Mouse (Mus musculus) limb, embryonic 15.5 days (tissue): ENCODE measurements around the gene Kif21b. TPM values are rescaled to one million over a fixed set of nuclear protein-coding genes. Genes with fewer than 3 reads are reported as not detected.

Experiments
- ATAC-seq: fragments of 200-750 bp; cut with Nextera tagmentation; 2 replicates; pipeline ENCODE4 v1.8.0; 2017; ENCODE audit warnings: low read depth, moderate TSS enrichment; ENCODE audit not compliant: insufficient number of reproducible peaks, low FRiP score, low TSS enrichment
- H3K27ac ChIP-seq: fragments of 300-500 bp; sonication (generic); 2 replicates; pipeline ENCODE4 v1.5.1; 2015; ENCODE audit warnings: moderate library complexity, mild to moderate bottlenecking, inconsistent platforms
- H3K27me3 ChIP-seq: fragments of 300-500 bp; sonication (generic); 2 replicates; pipeline ENCODE4 v1.6.1; 2015; ENCODE audit warnings: inconsistent platforms
- H3K36me3 ChIP-seq: fragments of 300-500 bp; sonication (generic); 2 replicates; pipeline ENCODE4 v1.6.1; 2015; ENCODE audit warnings: inconsistent platforms
- H3K4me1 ChIP-seq: fragments of 300-500 bp; sonication (generic); 2 replicates; pipeline ENCODE4 v1.6.1; 2015; ENCODE audit warnings: inconsistent platforms
- H3K4me2 ChIP-seq: fragments of 300-500 bp; sonication (generic); 2 replicates; pipeline ENCODE4 v1.6.1; 2015; ENCODE audit warnings: mild to moderate bottlenecking, inconsistent platforms
- H3K4me3 ChIP-seq: fragments of 300-500 bp; sonication (generic); 2 replicates; pipeline ENCODE4 v1.5.1; 2015; ENCODE audit warnings: mild to moderate bottlenecking, inconsistent platforms
- H3K9ac ChIP-seq: fragments of 300-500 bp; sonication (generic); 2 replicates; pipeline ENCODE4 v1.6.1; 2015; ENCODE audit warnings: inconsistent platforms
- H3K9me3 ChIP-seq: fragments of 300-500 bp; sonication (generic); 2 replicates; pipeline ENCODE4 v1.6.1; 2016; ENCODE audit warnings: inconsistent platforms
- WGBS: fragments of 180-500 bp; shearing (Covaris S2); methylation state at CpG from one replicate; pipeline ENCODE4 v1.1.7; 2015; 5-methylcytosine and 5-hydroxymethylcytosine counted together
- polyA plus RNA-seq: library from polyadenylated mRNA; unstranded; fragments of >200 nt; fragmentation: Nextera tagmentation; extraction: Ambion mirVana; gene quantifications from 2 replicates; pipeline ENCODE4 v1.2.1, GENCODE M21; 2015

The Kif21b gene
- polyA plus RNA-seq, 1 experiment from 2014 or later, result 2.6 TPM

GRCm38 (mm10) chr1:136139990-136140640 is 8.9 kb downstream of the Kif21b start:
- Histone ChIP-seq H3K4me1 (peaks cover 66% of the 10 kb centered on the region), H3K27me3 (no peaks in the 10 kb centered on the region), H3K4me3 (peak overlapping the region; percentile 56), H3K9me3 (no peaks in the 10 kb centered on the region), H3K27ac (peak overlapping the region; percentile 89), H3K4me2 (peak overlapping the region; percentile 88), H3K36me3 (no peaks in the 10 kb centered on the region), H3K9ac (peak overlapping the region; percentile 49)
- peak; percentile 62 for ATAC-seq
- under 1% methylated on average over 32 of the region's 32 CpGs for WGBS

- Histone ChIP-seq H3K9me3 (no peaks in the 10 kb centered on the region), H3K4me1 (peaks cover 54% of the 10 kb centered on the region), H3K4me3 (no peak overlapping the region), H3K4me2 (0 out of 2 replicates have a peak overlapping the region, but pooled peaks have one; percentile 0), H3K36me3 (0 out of 2 replicates have a peak, but pooled peaks cover 3% of the 10 kb centered on the region), H3K27me3 (no peaks in the 10 kb centered on the region), H3K27ac (no peak overlapping the region; the same call in 1 of the 2 replicates), H3K9ac (no peak overlapping the region)
- no peak for ATAC-seq
- WGBS, result 79% methylated on average over 11 of the region's 11 CpGs
These were observed 10.2 kb downstream of the Kif21b start for GRCm38 (mm10) chr1:136141176-136141950.

DNA sequence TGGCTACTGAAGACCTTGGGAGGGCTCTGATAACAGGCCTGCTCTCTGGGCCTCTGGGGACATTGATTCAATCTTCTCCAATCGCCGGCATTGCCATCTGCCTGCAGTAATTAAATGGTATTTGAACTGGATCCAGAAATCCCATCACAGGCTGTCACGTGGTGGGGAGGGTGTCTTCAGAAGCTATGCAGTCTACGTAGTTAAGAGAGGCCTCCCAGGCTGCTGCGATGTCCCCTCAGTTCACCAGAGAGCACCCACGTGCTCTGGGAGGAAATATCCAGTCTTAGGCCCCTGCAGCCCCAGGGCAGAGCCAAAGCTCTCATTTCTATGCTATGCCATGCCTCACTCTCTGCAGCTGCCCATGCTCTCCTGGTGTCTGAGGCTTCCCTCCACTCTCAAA is 11.1 kb downstream of the Kif21b start:
- ATAC-seq, result no peak
- peaks cover 45% of the 10 kb centered on the region for H3K4me1 ChIP-seq
- peaks cover 9% of the 10 kb centered on the region; the same call in 1 of the 2 replicates for H3K36me3 ChIP-seq
- no peaks in the 10 kb centered on the region for H3K27me3 ChIP-seq
- H3K4me2 ChIP-seq, result no peak overlapping the region
- no peak overlapping the region for H3K27ac ChIP-seq
- H3K9me3 ChIP-seq, result no peaks in the 10 kb centered on the region
- no peak overlapping the region for H3K4me3 ChIP-seq
- WGBS, result 38% methylated on average over 6 of the region's 6 CpGs
- no peak overlapping the region for H3K9ac ChIP-seq

DNA sequence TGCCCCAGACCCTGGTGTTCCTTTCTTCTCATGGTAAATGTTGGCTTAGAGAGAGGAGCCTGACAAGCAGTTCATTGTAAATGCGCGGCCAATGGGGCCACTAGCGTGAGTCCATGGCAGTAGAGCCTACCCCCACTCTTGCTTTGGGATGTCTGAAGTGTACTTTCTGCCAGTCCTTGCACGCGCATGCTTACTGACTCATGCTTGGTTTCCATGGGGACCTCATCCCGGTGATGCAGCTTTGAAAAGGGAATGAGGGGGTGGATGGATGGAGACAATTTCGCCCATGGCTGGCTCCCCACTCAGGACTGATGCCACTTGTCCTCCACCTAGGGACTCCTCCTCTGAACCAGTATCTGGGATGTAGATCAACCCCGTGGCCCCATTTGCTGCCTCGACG is 12.3 kb downstream of the Kif21b start:
- Histone ChIP-seq H3K9me3 (no peaks in the 10 kb centered on the region), H3K9ac (no peak overlapping the region), H3K4me1 (peaks cover 33% of the 10 kb centered on the region), H3K4me2 (no peak overlapping the region), H3K27me3 (no peaks in the 10 kb centered on the region), H3K4me3 (no peak overlapping the region), H3K36me3 (peaks cover 20% of the 10 kb centered on the region), H3K27ac (no peak overlapping the region)
- 88% methylated on average over 10 of the region's 10 CpGs for WGBS
- no peak for ATAC-seq

- WGBS, result 84% methylated on average over 9 of the region's 9 CpGs
- no peak overlapping the region for H3K9ac ChIP-seq
- H3K27me3 ChIP-seq, result no peaks in the 10 kb centered on the region
- no peak overlapping the region for H3K4me3 ChIP-seq
- H3K4me1 ChIP-seq, result peaks cover 3% of the 10 kb centered on the region; the same call in 1 of the 2 replicates
- H3K9me3 ChIP-seq, result no peaks in the 10 kb centered on the region
- no peak overlapping the region for H3K4me2 ChIP-seq
- no peak overlapping the region for H3K27ac ChIP-seq
- H3K36me3 ChIP-seq, result peaks cover 62% of the 10 kb centered on the region
- no peak for ATAC-seq
These were observed 18.5 kb downstream of the Kif21b start for GRCm38 (mm10) chr1:136149702-136150101.

- no peak overlapping the region for H3K4me3 ChIP-seq
- H3K9me3 ChIP-seq, result no peaks in the 10 kb centered on the region
- H3K4me2 ChIP-seq, result no peak overlapping the region
- H3K27me3 ChIP-seq, result no peaks in the 10 kb centered on the region
- H3K36me3 ChIP-seq, result peaks cover 65% of the 10 kb centered on the region
- WGBS, result 69% methylated on average over 8 of the region's 8 CpGs
- ATAC-seq, result no peak
- H3K4me1 ChIP-seq, result peaks cover 3% of the 10 kb centered on the region; the same call in 1 of the 2 replicates
- H3K9ac ChIP-seq, result no peak overlapping the region
- H3K27ac ChIP-seq, result no peak overlapping the region
These were observed 20.2 kb downstream of the Kif21b start for GRCm38 (mm10) chr1:136151371-136151770.

GRCm38 (mm10) chr1:136156304-136156703 is 25.1 kb downstream of the Kif21b start:
- no peak for ATAC-seq
- H3K27ac ChIP-seq, result no peak overlapping the region
- H3K36me3 ChIP-seq, result peaks cover 62% of the 10 kb centered on the region
- H3K27me3 ChIP-seq, result no peaks in the 10 kb centered on the region
- H3K4me3 ChIP-seq, result no peak overlapping the region
- H3K9ac ChIP-seq, result no peak overlapping the region
- no peaks in the 10 kb centered on the region for H3K9me3 ChIP-seq
- H3K4me1 ChIP-seq, result peaks cover 6% of the 10 kb centered on the region; the same call in 1 of the 2 replicates
- 90% methylated on average over 4 of the region's 4 CpGs for WGBS
- H3K4me2 ChIP-seq, result no peak overlapping the region

DNA sequence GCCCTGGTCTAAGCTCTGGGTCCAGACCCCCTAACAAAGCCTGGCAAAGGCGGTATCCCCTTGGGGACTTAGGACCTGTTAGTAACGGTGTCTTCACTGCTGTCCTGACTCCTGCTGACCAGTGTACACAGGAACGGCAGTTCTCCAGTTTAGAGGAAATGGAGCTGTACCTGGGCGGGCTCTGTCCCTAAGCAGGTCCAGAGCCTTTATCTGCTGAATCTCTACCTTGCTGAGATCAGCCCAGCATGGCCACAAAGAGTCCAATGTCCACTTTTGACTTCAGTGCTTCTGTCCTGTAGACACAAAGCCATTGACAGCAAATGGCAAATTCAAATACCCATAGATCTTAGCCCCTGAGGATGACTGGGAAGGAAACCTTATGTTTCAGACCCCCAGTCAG is 25.8 kb downstream of the Kif21b start:
- Histone ChIP-seq H3K9me3 (no peaks in the 10 kb centered on the region), H3K27ac (no peak overlapping the region), H3K36me3 (peaks cover 60% of the 10 kb centered on the region), H3K9ac (no peak overlapping the region), H3K4me3 (no peak overlapping the region), H3K27me3 (no peaks in the 10 kb centered on the region), H3K4me2 (no peak overlapping the region), H3K4me1 (peaks cover 6% of the 10 kb centered on the region; the same call in 1 of the 2 replicates)
- no peak for ATAC-seq
- 90% methylated on average over 4 of the region's 4 CpGs for WGBS

DNA sequence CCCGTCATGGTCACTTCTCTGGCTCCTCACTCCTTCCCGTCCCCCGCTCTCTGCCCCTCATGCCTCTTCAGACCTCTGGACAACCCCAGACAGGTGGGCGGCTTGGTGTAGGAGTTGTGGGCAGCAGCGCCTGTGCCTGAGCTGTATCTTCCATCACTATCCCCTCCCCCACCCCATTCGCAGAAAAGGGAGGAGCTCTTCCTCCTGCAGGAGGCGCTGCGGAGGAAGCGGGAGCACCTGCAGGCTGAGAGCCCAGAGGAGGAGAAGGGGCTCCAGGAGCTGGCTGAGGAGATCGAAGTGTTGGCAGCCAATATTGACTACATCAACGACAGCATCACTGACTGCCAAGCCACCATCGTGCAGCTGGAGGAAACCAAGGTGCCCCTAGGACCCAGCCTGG is 28.6 kb downstream of the Kif21b start:
- H3K4me3 ChIP-seq, result no peak overlapping the region
- no peaks in the 10 kb centered on the region for H3K27me3 ChIP-seq
- H3K9me3 ChIP-seq, result no peaks in the 10 kb centered on the region
- no peak overlapping the region for H3K27ac ChIP-seq
- H3K4me1 ChIP-seq, result peaks cover 10% of the 10 kb centered on the region; the same call in 1 of the 2 replicates
- no peak for ATAC-seq
- no peak overlapping the region for H3K4me2 ChIP-seq
- H3K9ac ChIP-seq, result no peak overlapping the region
- H3K36me3 ChIP-seq, result peaks cover 53% of the 10 kb centered on the region
- WGBS, result 47% methylated on average over 12 of the region's 12 CpGs

- H3K9ac ChIP-seq, result no peak overlapping the region
- H3K27ac ChIP-seq, result no peak overlapping the region
- no peak overlapping the region for H3K4me2 ChIP-seq
- 82% methylated on average over 12 of the region's 12 CpGs for WGBS
- peaks cover 53% of the 10 kb centered on the region for H3K36me3 ChIP-seq
- no peaks in the 10 kb centered on the region for H3K9me3 ChIP-seq
- no peak for ATAC-seq
- H3K4me3 ChIP-seq, result no peak overlapping the region
- H3K27me3 ChIP-seq, result no peaks in the 10 kb centered on the region
- H3K4me1 ChIP-seq, result peaks cover 10% of the 10 kb centered on the region; the same call in 1 of the 2 replicates
These were observed 29.1 kb downstream of the Kif21b start for GRCm38 (mm10) chr1:136160297-136160696.

DNA sequence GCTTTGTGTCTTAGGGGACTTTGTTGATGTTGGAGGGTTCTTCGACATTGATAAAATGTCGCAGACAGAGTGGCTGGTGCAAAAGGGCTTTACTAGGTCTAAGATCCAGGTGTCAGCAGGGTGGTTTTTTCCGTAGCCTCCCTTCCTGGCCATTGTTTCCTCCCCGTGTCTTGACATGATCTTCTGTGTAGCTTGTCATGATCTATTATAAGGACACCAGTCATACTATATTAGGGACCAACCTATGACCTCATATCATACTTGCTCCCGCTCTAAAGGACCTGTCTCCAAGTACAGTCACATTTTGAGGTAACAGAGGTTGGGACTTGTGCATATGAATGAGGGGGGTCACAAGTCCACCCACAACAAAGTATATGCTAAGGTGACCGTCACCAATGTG is 29.7 kb downstream of the Kif21b start:
- peaks cover 50% of the 10 kb centered on the region for H3K36me3 ChIP-seq
- no peak for ATAC-seq

GRCm38 (mm10) chr1:136161333-136161921 is 30.2 kb downstream of the Kif21b start:
- 90% methylated on average over 7 of the region's 7 CpGs for WGBS
- no peak overlapping the region for H3K4me3 ChIP-seq
- peaks cover 10% of the 10 kb centered on the region; the same call in 1 of the 2 replicates for H3K4me1 ChIP-seq
- H3K4me2 ChIP-seq, result no peak overlapping the region
- no peaks in the 10 kb centered on the region for H3K27me3 ChIP-seq
- peaks cover 46% of the 10 kb centered on the region for H3K36me3 ChIP-seq
- no peak overlapping the region for H3K9ac ChIP-seq
- ATAC-seq, result no peak
- H3K9me3 ChIP-seq, result no peaks in the 10 kb centered on the region
- H3K27ac ChIP-seq, result no peak overlapping the region

More for the DNA sequence above, 29.7 kb downstream of the Kif21b start:
- Histone ChIP-seq H3K4me3 (no peak overlapping the region), H3K4me1 (peaks cover 10% of the 10 kb centered on the region; the same call in 1 of the 2 replicates), H3K9ac (no peak overlapping the region), H3K27ac (no peak overlapping the region), H3K27me3 (no peaks in the 10 kb centered on the region), H3K9me3 (no peaks in the 10 kb centered on the region), H3K4me2 (no peak overlapping the region)
- WGBS, result 87% methylated on average over 6 of the region's 6 CpGs
